Mouse (Mus musculus) right cerebral cortex, postnatal 14 days (tissue): ENCODE data around the gene Gdf15.

Source experiments
- DNase-seq: peaks from one replicate; pipeline ENCODE4 v3.0.0; 2022

Gdf15 gene

GRCm38 (mm10) chr8:70627041-70627440 lies 5.2 kb downstream of the Gdf15 start:
- DNase-seq: no peak

DNA sequence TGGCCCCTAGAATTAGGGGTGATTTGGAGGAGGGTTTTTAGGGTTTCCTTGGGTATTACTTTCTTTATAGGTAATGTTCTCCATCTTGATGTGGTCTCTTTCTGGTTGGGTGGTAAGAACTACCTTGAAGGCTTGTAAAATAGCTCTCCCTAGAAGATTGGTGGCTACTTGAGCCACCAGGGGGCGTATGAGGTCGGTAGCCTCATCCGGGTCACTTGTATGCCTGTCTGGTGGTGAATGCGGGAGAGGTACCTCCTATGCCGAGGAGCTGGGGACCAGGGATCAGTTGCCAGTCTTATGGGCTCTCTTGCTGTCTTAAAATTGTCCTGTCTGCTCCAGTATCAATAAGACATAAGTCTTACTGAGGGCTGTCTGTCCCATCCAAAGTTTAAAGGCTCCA lies 7.2 kb downstream of the Gdf15 start:
- no peak for DNase-seq

GRCm38 (mm10) chr8:70622220-70622619 lies 10.0 kb downstream of the Gdf15 start:
- no peak for DNase-seq

- DNase-seq: no peak
Observed at GRCm38 (mm10) chr8:70618888-70619334, 13.3 kb downstream of the Gdf15 start.

- DNase-seq: no peak
Observed at GRCm38 (mm10) chr8:70617985-70618384, 14.3 kb downstream of the Gdf15 start.

GRCm38 (mm10) chr8:70616645-70617044 lies 15.6 kb downstream of the Gdf15 start:
- no peak for DNase-seq

- no peak for DNase-seq
Observed at GRCm38 (mm10) chr8:70615894-70616293, 16.4 kb downstream of the Gdf15 start, which contains the start of gene Lrrc25. Lrrc25 (plus strand) TSS chr8:70616155.

GRCm38 (mm10) chr8:70615281-70615680 lies 17.0 kb downstream of the Gdf15 start:
- no peak for DNase-seq

- no peak for DNase-seq
Observed at GRCm38 (mm10) chr8:70614469-70614868, 17.8 kb downstream of the Gdf15 start.

- no peak for DNase-seq
Observed at GRCm38 (mm10) chr8:70613763-70614162, 18.5 kb downstream of the Gdf15 start.

- DNase-seq: peak; percentile 84
Observed at GRCm38 (mm10) chr8:70611849-70612248, 20.4 kb downstream of the Gdf15 start.

DNA sequence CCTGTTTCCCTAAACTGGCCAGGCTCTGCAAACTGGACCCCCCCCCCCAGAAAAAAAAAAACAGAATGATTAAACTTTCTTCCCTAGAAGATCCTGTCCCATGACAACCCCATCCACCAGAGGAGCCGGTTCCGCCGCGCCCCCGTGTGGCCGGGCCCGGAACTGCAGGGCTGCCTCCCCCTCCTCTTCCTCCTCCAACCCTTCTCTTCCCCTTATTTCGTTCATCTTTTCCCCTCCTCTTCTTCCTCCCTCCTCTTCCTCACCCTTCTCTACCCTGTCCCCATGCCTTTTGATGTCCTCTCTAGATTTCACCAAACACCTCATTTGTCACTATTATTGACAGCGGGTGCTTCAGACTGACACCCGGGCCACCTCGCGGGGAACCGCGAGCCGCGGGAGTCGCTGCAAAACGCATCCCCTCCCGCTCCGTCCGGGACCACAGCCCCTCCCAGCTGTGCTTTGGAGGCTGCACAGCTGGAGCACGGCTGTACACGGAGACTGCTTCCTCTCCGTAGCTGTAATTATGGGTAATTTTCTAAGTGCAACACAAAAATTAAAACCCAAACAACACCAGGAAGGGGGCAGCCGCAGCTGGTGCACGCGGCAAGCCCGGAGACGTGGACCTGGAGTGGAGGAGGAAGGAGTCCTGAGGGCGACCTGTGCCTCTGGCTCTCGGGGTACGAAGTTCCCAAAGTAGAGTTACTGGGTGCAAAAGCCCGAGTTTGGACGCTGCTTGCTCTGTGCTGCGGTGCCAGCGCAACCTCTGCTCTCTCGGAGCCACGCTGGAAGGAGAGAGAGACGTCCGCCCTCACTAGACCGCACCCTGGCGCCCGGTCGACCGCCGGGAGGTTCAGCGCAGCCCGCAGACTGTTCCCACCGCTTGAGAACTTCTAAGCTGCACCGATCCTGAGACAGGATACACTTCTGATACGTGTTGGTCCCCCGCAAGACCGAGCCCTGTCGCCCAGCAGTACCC lies 21.2 kb downstream of the Gdf15 start:
- peak; percentile 81 for DNase-seq

DNA sequence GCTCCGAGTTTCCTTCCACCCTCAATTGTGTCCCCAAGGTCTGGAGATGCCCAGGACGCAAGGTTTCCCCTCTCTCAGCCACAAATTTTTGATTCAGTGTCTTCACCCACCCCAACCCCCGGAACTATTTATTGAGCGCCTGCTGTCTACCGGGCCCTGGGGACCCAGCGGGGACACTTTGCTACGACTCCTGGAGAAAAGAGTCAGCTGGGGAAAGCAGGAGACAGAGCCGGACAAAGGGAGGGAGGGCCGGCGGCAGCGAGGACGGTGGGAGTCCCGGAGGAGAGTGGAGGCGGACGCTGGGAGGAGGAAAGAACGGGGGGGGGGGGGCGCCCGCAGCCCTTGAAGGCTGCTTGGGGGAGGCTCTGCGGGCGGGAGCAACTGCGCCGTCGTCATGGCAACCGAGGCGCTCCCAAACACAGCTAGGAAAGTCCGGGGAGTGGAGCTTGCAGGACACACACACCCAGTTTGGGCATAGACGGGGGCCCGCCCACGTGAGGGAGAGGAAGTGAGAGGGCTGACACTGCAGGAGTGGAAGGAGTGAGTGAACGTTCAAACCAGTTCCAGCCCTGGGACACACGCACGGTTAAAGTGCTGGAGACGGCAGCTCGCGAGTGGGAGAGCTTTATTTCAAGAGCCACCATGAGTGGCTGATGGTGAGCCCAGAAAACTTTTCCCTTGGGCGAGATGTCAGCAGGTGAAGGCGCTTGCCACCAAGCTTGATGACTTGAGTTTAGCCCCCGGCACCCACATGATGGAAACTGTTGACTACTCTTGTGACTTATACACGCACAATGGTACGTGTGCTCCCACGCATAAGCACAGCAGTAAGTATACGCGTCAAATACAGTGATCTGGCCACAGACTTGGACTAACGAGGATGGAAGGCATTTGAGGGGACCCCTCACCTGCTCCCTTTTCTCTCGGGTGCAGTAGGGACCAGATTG lies 22.1 kb downstream of the Gdf15 start:
- DNase-seq: peak; percentile 88

DNA sequence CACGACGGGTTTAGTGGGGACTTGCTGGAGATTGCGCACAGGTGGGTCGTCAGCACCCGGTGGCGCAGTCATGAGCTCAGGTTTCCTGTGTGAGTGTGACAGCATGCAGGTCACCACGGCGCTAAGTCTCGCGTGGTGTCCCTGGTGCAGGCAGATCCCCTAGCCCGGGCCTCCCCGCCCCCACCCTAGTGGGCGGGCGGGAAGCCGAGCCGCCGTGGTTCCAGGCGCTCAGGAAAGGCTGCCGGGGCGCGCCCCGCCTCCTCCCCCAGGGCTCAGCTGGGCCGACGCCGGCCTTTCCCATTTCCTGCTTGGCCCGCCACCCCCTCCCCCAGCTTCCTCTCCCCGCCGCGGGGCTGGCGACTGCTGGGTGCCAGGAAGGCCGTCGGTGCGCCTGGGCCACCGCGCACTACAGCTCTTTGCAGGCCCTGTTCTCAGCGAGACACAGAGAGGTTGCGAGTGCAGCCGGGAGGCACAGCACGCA lies 22.8 kb downstream of the Gdf15 start:
- peak; percentile 84 for DNase-seq

GRCm38 (mm10) chr8:70608749-70609367 lies 23.4 kb downstream of the Gdf15 start, which contains the start of gene Ssbp4:
Ssbp4 (minus strand) TSS chr8:70608872.
- DNase-seq: no peak

GRCm38 (mm10) chr8:70607898-70608748 lies 24.1 kb downstream of the Gdf15 start:
- DNase-seq: peak; percentile 66

- no peak for DNase-seq
Observed at GRCm38 (mm10) chr8:70607603-70607897, 24.7 kb downstream of the Gdf15 start.

- no peak for DNase-seq
Observed at GRCm38 (mm10) chr8:70606780-70607602, 25.3 kb downstream of the Gdf15 start.

- DNase-seq: no peak
Observed at GRCm38 (mm10) chr8:70605871-70606779, 26.1 kb downstream of the Gdf15 start.

GRCm38 (mm10) chr8:70604558-70604957 lies 27.7 kb downstream of the Gdf15 start:
- no peak for DNase-seq
